Mouse (Mus musculus) gastrocnemius, adult 8-10 months (tissue): ENCODE results near the gene Hrc. TPM values are rescaled to one million over a fixed set of nuclear protein-coding genes. Genes with fewer than 3 reads are reported as not detected.
A peak's percentile ranks its signal among the peaks of the same experiment; 100 is the strongest.

Experiments
- DNase-seq, 2 experiments: peaks; one replicate each; pipeline ENCODE4 v3.0.0; 2022; ENCODE audit warnings: low spot score in 2 of 2
- total RNA-seq, 4 experiments: library from RNA; stranded (reverse); gene quantifications; 2 replicates each; pipeline ENCODE4 v1.2.4; 2022

Hrc gene
- 100 to 1,000 TPM; 700 to 858 (median 833) TPM for total RNA-seq

DNA sequence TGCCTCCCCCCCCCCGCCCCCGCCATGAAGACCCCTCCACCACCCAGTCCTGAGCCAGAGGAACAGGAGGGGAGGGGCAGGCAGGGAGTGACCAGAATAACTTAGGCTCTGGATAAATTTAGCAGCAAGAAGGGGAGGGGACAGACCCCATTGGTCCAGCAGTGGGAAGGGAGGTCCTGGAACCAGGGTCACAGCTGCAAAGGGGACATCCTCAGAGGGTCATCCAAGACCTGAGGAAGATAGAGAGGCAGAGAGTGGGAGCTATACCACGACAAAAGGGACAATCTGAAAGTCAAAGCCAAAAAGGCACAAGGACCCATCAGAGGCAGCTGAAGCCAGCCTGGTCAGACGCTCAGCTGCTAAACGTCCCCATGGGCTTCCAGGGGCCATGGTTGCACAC, at the start of gene Hrc:
Hrc (plus strand) TSS at position 235 of the 400 bp plus-strand sequence.
- DNase-seq: peak; percentile 47 to 64

DNA sequence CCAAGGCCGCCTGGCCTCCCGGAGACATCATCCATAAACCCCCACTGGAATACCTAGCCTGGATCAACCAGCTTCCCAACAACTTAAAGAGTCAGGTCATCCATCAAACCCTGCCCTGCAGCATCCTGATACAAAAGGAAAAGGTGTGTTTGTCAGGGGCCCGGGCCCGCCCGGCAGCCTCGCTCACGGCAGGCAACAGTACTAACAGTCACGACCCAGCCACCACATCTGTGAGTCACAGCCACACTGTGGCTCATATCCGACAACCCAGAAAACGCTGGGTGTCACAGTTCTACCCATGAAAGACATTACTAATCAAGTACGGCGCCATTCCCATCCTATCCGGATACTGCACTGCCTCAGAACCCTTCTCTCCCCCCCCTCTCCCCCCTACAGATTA, 48.6 kb upstream of the Hrc start:
- no peak for DNase-seq

DNA sequence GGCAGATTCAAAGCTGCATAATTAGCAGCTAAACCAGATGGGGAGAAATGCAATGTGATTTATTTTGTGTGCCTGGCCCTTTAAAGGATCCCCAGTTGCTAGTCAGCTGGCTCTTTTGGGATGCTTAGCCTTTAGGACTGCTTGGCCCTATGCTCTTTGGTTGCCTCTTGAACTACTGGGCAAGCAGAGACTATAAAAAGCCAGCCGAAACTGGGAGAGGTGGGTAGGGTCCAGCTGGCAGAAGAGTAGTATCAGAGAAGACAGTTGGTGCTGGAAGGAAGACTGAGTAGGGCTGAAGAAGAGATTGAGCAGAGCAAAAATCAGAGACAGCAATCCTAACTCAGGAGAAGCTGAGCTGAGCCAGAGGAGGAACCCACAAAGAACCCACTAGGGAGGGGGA, 38.5 kb upstream of the Hrc start:
- DNase-seq: peak in 1 of 2 experiments; percentile 36

DNA sequence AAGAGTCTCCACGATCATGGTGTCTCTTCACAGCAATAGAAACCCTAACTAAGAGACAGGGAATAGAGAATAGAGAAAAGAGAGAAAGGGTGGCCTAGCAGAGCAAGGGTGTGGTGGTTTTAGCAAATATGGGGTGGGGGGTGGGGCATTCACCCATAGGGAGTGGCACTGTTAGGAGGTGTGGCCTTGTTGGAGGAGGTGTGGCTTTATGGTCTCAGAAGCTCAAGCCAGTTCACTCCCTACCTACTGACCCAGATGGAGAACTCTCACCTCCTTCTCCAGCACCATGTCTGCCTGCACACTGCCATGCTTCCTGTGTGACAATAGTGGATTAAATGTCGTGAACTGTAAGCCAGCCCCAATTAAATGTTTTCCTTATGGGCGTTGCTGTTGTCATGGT, 37.5 kb upstream of the Hrc start:
- no peak for DNase-seq

DNA sequence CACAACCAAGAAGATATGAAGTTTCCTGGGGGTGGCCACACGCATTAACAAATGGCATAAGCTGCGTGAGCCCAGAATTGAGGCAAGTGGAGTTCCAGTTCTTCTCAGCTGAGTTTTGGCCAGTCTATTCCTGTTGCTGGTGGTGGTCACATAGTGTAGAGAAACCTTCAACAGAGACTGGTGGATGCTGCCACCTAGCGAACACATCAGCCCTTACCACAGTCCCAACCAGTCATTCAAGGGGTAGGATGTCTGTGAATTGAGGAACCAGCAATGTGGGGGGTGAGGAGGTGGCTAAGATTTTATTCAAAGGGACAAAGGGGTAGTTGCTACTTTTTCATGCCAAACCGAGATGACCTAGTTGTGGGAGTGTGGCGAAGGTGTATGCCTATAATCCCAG, 35.3 kb upstream of the Hrc start:
- DNase-seq: peak in 1 of 2 experiments; percentile 39

DNA sequence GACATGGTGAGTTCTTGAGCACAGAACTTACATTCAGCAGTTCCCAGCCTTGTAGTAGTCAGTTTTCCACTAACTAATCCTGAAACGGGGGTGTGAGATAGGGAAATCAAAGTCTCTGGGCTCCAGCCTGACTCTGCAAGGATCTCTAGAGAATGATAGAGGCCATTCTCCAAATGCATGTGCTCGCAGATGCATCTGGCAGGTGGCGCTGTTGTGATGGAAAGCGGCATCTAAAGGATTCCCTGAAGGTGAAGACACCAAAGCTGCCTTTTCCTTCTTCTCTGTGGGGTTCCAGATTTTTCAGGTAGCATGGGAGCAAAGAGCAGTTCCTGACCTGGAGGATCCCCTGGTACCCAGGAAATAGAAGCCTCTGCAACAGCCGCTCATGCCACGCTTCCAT, 34.8 kb upstream of the Hrc start:
- peak; percentile 40 to 41 for DNase-seq

DNA sequence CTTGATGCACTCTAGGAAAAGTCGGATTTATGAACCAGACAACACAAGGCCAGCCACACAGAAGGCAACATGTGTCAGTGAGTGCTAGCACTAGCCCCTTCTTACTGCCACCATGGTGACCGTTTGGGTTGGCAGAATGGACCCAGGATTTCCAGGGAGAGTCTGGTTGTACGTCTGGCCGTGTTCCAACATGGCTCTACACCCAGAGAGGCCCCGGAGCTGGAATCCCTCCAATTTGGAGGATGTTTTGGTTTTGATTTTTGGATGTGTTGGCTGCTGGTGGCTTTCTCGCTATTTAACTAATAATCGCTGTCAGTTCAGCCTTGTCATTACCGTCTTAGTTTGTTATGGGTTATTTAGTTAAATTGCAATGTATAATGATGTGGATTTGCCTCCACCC, 32.5 kb upstream of the Hrc start:
- no peak for DNase-seq

DNA sequence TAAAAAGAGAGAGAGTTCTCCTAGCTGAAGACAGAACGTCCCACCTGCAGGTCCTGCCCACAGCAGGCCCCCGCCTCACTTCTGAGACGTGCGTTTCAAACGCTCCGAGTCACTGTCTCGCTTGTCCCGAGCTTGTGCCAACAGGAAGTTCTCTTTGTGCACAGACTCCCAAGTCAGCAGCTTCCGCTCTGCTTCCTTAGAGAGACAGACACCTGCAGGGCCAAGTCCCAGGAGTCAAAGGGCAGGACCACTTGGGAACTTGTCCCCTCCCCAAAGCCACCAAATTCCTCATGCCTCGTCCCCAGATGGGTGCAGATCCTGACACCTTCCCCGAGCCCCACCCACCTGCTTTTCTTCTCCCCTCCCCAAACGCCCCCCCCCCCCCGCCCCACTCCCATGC, 30.2 kb upstream of the Hrc start:
- DNase-seq: no peak

DNA sequence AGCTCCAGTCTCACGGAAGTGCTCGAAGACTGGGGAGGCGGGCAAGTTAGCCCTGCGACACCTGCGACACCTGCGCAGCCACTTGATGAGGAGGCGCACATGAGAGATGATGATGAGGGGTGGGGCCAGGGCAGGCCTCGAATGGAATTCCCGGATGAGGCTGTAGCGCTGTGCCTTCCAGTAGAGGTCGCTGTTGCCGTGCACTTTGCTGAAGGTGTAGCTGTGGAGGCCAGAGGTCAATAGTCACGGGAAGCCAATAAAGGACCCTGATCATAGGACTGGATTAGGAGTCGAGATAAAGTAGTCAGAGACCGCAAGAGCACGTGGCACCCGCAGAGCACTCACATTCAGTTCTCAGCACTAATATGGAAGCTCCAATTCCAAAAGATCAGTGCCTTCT, 29.8 kb upstream of the Hrc start:
- DNase-seq: peak in 1 of 2 experiments; percentile 49

DNA sequence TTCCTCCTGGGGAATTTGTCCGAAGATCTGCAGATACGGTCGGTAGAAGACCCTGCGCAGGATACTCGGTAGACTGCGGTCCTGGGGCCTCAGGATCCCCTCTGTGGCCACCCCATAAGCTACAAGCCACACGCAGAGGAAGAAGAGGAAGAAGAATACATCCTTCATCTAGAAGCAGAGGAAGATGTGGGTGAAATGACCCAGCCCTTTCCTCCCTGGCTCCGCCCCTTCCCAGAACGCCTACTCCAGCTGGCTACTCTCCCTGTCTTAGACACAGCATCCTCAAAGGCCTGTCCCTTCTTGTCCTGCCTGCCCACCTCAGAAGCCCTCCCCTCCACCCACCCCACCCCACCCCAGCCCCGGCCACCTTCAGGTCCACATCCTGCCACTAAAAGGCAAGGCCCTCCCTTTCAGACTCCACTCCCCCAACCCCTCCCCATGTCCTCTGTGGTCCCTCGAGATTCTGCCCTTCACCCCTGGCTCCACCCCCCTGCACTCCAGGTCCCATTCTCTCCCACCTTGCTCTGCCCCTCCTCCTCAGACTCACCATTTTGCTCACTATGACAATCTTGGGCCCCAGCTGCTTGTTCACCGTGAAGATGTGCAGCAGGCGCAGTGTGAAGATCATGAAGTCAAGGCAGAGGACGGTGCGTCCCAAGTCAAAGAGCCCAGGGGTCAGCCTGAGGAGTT, 26.4 kb upstream of the Hrc start:
- no peak for DNase-seq

DNA sequence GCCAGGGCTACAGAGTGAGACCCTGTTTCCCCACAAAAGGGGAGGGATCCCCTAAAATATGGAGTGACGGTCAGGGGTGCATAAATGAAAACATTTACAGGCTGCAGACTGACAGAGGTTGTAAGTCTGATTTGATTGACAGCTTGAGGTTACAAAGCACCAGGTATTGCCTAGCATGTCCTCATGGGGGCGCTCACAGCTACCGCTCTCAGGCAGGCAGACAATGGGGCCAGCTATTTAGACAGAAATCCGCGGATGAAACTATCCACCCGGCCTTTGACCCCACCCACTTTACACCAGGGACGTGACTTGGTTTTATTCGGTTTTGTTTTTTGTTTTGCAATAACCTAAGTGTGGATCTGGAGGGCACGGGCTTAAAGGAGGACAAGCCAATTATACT, 25.6 kb upstream of the Hrc start:
- DNase-seq: peak in 1 of 2 experiments; percentile 48

DNA sequence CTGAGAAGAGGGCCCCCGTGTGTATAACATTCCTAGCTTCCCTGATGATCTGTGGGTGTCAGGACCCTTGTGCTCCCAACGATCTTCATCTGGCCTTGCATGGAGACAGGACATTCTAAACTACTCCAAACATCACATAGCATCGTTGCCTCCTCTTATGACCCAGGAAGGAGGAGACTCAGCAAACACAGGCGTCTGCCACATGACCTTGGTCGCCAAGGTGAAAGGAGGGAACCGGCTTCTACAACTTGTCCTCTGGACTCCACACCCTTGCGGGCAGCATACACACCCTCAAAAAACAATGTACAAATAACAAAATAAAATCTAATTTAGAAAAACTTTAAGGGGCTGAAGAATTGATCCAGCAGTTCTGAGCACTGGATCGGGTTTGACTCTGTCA, 23.1 kb upstream of the Hrc start:
- no peak for DNase-seq

DNA sequence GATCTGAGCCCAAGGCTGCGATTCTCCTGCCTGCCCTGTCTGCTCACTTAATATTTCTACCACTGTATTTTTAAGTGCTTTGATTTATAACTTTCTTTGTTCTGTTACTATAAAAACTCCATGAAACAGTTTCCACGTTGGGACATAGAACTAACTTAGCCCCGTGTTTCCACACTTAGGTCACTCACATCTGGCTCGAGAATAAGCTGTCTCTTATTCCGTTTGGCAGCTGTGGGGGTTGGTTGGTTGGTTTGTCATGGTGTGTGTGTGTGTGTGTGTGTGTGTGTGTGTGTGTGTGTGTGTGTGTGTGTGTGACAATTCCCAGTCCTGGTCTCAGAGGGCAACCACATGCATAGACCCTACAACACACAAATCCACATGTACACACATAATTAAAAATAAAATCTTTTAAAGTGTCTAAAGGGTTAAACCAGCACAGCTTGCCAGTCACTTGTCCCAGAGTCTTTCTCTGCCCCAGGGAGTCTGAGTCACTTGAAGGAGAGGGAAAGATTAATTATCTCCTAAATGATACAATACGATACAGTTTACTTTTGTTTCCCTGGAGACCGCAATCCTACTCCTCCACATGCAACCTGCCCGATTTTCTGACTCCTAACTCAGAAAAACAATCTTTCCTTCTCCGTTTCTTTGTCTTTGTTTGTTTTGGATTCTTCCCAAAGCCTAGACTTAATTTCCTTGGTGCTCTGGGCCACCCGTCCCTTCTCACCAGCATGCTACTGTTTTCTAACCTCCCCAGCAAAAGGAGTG, 22.2 kb upstream of the Hrc start:
- no peak for DNase-seq

DNA sequence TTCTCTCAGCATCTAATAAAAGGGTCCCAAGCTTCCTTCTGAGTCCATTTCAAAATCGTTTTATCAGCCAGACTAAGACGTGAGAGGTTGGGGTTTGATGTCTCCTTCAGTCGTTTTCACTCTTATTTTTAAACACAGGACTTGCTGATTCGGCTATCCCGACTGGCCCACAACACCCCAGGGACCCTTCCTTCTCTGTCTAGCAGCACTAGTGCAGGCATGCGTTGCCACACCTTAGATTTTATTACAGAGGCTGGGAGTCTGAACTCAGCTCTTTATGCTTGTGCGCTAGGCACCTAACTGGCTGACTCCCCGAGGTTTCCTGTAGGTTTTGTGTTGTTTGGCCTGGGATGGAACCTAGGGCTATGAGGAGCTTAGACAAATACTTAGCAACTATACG, 21.6 kb upstream of the Hrc start:
- DNase-seq: no peak

DNA sequence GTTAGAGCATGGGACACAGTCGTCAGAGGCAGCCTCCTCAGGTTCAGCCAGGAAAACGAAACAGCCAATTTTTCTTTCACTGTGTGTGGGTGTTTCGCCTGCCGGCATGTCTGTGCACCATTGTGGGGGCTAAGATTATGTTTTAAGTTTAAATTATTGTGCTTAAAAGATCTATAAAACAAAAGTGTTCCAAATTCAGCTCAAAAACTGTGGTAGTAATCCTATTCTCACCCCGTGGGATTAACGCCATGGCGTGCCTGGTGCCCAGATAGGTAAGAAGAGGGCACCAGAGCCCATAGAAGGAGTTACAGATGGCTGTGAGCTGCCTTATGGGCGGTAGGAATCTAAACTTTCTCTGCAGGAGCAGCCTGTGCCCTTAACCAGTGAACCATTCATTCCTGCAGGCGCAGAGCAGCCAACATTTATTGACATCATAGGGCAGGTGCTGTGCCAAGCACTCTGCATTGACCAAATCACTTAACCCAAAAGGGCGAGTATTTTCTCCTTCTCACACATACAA, 19.8 kb upstream of the Hrc start:
- DNase-seq: no peak

DNA sequence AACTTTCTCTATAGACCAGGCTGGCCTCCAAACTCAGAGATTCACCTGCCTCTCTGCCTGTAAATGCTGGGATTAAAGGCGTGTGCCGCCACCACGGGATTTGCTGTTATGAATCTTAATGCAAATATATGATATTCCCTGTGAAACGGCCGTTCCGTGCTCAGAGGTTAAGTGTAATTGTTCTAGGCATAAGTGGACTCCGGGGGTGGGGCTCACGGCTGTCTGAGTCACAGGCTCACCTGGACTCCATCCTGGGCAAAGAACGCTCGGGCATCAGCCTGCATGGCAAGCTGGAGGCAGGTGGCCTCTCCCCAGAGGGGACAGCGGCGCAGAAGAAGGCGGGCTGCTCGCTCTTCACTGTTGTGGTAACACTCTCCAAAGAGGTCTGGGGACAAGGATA, 18.6 kb upstream of the Hrc start:
- no peak for DNase-seq

DNA sequence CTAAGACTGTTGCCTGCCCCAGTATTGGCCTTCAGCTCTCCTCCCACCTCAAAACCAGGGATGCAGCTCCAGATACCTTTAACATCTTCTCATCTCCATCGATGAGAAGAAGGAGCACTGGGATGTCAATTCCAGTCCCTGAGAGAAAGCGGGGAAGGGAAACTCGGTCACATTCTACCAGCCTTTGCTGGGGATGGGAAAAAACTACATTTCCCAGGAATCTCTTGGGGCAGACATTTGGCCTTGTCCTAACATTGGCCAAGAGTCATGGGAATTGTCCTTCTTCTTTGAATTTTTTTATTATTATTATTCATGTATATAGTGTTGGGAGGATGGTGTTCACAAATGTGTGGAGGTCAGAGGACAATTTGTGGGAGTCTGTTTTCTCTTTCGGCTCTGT, 12.8 kb upstream of the Hrc start:
- no peak for DNase-seq

DNA sequence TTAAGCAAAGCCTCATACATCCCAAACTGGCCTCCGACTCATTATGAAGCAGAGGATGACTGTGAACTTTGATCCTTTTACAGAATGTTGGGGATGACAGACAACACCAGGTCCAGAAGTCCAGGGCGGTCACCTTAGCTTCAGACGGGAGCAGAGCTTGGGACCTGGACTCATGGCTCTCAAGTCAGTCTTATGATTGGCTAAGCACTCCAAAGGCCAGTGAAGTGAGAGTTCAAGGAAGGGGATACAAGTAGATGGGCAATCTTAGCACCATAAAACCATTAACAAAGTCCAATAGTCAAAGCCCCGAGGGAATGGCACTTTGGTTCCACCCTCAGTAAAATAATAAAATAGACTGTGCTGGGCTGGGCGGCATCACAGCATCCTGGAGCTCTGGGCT, 12.0 kb upstream of the Hrc start:
- DNase-seq: no peak

DNA sequence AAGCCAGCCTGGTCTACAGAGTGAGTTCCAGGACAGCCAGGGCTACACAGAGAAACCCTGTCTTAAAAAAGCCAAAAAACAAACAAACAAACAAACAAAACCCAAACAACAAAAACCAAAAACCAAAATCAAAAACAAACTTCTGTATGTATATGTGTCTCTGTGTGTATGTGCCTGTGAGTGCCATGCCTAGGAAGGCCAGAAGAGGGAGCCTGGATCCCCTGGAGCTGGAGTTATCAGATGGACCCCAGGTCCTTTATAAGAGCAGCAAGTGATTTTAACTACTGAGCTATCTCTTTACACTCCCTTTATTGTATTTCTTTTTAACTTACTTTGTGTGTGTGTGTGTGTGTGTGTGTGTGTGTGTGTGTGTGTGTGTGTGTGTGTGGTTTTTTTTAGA, 9.3 kb upstream of the Hrc start:
- DNase-seq: no peak

DNA sequence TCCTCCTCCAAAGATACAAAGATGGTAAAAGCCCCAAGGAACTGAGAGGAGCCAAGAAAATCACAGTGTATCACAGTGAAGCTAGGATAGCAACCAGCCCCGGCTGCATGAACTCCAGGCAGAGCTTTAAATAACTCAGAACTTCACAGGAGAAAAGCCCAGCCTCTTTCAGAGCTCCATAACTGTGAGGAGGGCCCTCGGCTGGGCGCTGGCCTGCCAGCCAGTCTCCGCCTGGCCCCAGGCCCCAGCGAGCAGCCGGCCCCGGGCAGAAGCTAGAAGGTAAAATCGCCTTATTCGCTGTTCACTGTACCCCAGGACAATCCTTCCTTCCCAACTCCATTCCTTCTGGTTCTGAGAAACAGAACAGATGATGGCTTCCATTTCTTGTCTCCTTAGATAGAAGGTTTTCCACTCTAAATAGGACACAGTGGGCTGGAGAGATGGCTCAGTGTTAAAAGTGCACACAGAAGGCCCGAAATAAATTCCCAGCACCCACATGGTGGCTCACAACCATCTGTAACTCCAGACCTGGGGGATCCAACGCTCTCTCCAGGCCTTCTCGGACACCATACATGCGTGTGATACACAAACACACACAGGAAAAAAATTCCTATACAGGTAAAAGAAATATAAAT, 6.1 kb upstream of the Hrc start:
- peak; percentile 27 to 39 for DNase-seq

DNA sequence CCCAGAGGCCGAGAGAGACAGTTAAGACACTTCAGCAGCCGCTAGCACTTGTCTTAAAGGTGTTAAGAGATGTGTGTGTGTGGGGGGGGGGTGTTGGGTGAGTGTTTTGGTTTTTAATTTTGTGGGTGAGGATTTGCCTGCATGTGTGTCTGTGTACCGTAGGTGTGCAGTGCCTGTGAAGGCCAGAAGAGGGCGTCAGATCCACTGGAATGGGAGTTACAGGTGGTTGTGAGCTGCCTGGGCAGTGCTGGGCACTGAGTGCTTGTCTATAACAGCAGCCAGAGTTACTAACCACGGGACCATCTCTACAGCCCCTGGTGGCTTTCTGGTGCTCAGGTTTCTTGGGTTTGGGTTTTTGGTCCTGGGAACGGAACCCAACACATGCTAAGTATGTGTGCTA, 3.6 kb upstream of the Hrc start:
- no peak for DNase-seq

DNA sequence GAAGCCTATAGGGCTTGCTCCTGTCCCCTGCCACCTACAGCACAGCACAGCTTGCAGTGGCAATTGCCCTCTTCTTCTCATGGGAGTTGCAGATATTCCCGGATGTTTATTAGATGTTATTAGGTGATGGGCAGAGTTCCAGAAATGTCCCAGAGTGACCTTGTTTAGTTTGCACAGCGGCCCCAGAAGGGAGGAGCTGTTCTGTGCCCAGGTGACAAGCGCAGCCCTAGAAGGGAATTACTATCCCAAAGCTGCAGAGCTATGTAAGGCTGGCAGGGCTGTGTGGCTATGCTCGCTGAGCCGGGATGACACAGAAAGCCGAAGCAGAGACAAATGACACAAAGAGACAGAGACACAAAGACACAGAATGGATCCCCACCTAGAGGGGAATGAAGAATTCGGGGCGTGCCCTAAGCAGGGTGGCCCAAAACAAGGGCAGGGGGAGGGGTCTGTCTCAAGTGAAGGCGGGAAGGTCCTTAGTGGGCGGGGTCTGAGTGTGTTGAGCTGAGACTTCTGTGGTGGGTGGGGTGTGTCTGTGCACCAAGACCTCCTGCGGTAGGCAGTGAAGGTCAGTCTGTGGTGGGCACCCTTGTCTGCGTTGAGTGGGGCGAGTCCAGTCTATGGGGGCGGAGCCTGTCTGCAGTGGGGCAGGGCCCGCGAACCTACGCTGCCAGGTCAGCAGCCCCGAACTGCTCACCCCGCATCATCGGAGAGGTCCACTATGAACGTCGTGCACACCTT, 2.2 kb upstream of the Hrc start:
- DNase-seq: peak; percentile 22 to 46
